Mouse (Mus musculus): ENCODE measurements around the gene Prps1l3. TPM values are rescaled to one million over a fixed set of nuclear protein-coding genes. Genes with fewer than 3 reads are reported as not detected.
"Not testable (repeated sequence)": the region's sequence is repeated elsewhere in the genome, so short reads cannot be mapped to it uniquely, and the experiment has no call there.

Gene Prps1l3
- 10 to 100 TPM; 17.6 to 19.1 TPM for total RNA-seq (2021)
- long read RNA-seq, transcript Prps1l3-201 (2 exons, 1,720 nt): major isoform, 24 of 24 reads
- long read RNA-seq, partial matches to known transcripts: 0 of 24 reads
- long read RNA-seq, other reads (novel, unspliced or antisense): 0 of 24 reads

GRCm38 (mm10) chr12:57230192-57230706 is at the start of gene Prps1l3, which contains the start of gene Mipol1:
Prps1l3 (plus strand) TSS chr12:57230412.
Mipol1 (plus strand) TSS chr12:57230427.
- DNase-seq (ENCODE audit: low spot score in 2 of 2): peak; percentile 83 to 91

DNA sequence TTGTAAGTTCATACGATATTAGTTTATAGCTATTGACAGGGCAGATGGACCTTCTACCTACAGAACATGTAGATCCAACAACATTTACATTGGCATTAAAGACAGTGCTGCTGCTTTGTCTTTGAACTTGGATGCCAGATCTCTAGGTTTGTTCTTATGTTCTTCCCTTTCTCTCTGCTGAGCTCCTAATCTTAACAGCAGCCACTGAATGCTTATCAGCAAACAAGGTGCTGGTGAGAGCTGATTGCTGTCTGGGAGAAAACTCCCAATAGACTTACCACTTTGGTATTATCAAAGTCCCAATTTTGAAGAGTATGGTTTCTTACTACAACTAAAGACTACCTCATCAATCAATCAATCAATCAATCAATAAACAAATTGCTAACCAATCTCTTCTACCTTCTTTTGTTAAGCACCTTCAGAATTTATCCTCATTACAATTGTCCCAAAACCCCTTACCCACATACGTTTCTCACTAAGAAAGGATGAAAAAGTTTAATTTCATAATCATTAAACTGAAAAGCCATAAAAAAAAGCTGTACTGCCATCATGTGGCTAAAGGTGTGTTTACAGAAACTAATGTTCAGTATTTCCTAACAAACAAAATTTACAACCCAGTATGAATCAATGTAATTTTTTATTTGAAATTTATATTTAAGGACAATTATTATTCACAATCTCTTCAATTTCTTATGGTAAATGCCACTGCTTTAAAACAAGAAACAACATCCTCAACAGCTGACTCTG is 45.6 kb upstream of the Prps1l3 start:
- DNase-seq (ENCODE audit: low spot score in 2 of 2): no peak

- peak in 1 of 2 experiments; percentile 9 for DNase-seq (ENCODE audit: low spot score in 2 of 2)
Observed at GRCm38 (mm10) chr12:57185475-57185874, 44.7 kb upstream of the Prps1l3 start.

- no peak for DNase-seq (ENCODE audit: low spot score in 2 of 2)
Observed at GRCm38 (mm10) chr12:57186126-57186525, 44.1 kb upstream of the Prps1l3 start.

GRCm38 (mm10) chr12:57187032-57187431 is 43.2 kb upstream of the Prps1l3 start:
- DNase-seq (ENCODE audit: low spot score in 2 of 2): no peak

DNA sequence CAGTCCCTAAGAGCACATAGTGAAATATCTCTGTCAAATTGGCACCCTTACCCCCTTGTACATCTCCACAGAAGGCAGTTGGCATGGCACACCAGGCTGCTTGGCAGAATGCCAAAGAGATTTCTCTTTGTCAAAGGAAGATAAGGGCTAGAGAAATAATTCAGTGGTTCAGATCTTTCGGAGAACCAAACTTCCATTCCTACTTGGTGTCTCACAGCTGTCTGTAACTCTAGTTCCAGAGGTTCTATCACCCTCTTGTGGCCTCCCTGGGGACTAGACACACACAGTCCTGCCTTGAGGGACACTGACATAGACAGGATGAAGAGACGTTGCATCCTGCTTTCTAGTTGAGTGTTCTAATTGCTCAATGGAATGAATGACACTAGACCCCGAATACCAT is 35.6 kb upstream of the Prps1l3 start:
- peak in 1 of 2 experiments; percentile 16 for DNase-seq (ENCODE audit: low spot score in 2 of 2)

- DNase-seq (ENCODE audit: low spot score in 2 of 2): no peak
Observed at GRCm38 (mm10) chr12:57196286-57196607, 34.0 kb upstream of the Prps1l3 start.

DNA sequence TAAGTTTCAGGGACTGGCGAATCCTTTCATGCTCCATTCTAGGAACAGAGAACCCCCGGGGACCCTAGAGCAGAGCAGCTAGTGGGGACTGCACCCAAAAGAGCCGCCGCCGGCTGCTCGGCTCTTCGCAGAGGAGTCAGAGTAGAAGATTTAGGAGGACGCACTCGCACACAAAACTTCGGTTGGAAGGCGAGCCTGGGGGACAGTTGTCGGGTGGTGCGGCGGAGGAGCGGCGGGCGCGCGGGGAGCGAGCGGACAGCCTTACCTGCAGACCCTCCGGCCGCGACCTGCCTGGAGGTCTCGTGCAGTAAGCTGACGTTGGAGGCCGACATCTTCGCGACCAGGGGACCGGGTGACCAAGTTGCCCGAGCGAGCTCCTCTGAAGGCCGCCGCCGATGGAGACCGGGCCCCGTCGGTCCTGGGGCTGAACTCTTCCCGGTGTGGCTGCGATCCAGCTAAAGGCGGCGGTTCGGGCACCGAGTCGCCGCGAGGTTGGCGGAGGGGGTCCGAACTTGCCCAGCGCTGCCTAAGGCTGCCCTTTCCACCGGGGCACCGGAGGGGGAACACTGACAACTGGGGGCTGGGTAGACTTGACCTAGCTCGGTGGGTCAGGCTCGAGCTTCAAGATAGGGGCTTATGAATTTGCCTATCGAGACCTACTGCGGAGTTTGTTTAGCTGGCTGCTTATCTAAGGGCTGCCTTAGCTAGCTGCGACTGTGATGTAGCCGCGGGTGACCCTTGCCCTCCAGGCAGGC is 33.4 kb upstream of the Prps1l3 start:
- no peak for DNase-seq (ENCODE audit: low spot score in 2 of 2)

- DNase-seq (ENCODE audit: low spot score in 2 of 2): no peak
Observed at GRCm38 (mm10) chr12:57197363-57198026, 32.7 kb upstream of the Prps1l3 start, which contains the start of gene Slc25a21. Slc25a21 (minus strand) TSS chr12:57197472.

DNA sequence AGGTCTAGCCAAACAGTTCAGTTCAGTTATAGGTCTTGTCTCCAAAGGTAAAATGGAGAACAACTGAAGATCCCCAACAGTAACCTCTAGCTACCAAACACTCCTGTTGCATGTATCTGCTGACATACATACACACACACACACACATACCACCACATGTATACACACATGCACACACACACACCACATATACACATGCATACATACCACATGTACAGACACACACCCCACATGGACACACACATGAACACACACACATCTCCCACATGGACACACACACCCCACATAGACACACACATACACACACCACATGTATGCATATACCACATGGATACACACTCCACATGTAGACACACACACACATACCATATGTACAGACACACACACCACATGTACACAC is 31.9 kb upstream of the Prps1l3 start:
- no peak for DNase-seq (ENCODE audit: low spot score in 2 of 2)

DNA sequence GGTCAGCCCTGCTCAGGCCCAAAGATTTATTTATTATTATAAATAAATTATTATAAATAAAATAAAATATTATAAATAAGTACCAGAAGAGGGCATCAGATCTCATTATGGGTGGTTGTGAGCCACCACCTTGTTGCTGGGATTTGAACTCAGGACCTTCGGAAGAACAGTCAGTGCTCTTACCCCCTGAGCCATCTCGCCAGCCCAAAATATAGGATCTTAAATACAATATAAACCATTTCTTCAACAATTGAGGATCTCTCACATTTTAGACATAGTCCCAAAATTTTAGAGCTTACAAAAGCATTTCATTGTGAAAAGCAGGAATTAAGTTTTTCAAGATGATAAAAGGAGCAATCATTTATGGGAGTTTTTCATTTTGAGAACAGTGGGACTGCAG is 30.8 kb upstream of the Prps1l3 start:
- no peak for DNase-seq (ENCODE audit: low spot score in 2 of 2)

DNA sequence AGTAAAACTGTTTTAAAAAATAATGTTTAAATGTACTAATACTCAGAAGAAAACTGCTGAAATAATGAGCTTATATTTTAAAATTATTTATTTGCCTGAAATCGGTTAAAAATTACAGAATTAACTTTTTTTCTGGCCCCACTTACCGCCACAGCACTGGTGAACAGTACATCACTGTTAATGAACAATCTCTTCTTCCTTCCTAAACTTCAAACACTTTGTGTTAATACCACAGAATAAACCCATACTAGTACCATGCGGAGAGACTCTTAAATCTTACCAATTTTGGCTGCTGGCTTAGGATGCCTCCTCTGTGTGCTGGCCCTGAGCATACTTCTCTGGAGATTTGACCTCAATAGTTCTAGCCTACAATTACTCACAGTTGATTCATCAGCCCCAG is 28.3 kb upstream of the Prps1l3 start:
- no peak for DNase-seq (ENCODE audit: low spot score in 2 of 2)

DNA sequence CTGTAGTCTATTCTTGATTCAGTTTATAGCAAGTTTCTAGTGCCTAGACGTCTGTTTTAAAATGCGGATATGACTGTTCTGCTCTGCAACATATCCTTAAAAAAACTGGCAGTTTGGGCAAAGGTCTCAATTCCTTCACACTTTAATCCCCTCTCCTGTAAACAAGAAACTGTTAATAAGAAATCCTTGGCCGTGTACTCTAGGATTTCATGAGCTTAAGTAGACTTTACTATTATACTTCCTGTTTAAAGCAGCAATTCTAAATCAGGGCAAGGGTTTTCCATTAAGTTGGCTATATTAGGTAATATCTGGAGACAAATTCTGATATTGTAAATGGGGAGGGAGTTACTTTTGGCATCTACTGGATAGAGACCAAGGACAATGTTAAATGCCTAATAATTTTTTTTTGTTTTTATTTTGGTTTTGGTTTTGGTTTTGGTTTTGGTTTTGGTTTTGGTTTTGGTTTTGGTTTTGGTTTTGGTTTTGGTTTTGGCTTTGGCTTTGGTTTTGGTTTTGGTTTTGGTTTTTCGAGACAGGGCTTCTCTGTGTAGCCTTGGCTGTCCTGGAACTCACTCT is 25.8 kb upstream of the Prps1l3 start:
- no peak for DNase-seq (ENCODE audit: low spot score in 2 of 2)

GRCm38 (mm10) chr12:57211353-57212311 is 18.6 kb upstream of the Prps1l3 start:
- peak in 1 of 2 experiments; percentile 22 for DNase-seq (ENCODE audit: low spot score in 2 of 2)

- not testable (repeated sequence) for DNase-seq (ENCODE audit: low spot score in 2 of 2)
Observed at GRCm38 (mm10) chr12:57212463-57212862, 17.7 kb upstream of the Prps1l3 start.

GRCm38 (mm10) chr12:57226411-57226810 is 3.8 kb upstream of the Prps1l3 start:
- DNase-seq (ENCODE audit: low spot score in 2 of 2): no peak

DNA sequence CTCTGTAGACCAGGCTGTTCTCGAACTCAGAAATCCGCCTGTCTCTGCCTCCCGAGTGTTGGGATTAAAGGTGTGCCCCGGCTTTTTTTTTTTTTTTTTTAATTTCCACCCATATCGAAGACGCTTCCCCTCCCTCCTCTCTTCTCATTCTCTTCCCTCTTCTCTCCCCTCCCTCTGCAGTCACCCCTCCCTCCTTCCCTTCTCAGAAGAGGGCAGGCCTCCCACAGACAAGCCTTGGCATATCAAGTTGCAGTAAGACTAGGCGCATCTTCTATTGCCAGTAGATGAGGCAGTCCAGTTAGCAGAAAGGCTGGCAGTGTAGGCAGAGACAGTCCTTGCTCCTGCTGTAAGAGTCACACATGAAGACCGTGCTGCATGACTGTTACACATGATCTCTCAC is 2.4 kb upstream of the Prps1l3 start:
- no peak for DNase-seq (ENCODE audit: low spot score in 2 of 2)

DNA sequence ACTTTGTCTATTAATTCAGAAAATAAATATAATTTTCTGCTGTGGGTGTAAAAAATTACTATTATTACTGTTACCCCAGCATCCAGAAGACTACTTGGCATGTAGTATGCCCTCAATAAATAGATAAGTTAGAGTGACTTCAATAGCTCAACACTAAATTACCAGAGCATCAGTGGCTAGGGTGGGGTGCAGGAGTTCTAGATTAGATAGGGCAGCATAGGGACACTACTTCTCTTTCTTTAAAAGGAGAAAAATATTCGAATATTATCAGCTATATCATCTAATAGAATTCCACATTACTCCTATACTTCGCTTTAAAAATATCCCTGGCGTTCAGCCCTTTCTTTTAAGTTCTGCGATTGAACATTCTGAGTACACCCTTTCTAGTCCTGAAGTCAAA is 509 bp upstream of the Prps1l3 start:
- DNase-seq (ENCODE audit: low spot score in 2 of 2): no peak

DNA sequence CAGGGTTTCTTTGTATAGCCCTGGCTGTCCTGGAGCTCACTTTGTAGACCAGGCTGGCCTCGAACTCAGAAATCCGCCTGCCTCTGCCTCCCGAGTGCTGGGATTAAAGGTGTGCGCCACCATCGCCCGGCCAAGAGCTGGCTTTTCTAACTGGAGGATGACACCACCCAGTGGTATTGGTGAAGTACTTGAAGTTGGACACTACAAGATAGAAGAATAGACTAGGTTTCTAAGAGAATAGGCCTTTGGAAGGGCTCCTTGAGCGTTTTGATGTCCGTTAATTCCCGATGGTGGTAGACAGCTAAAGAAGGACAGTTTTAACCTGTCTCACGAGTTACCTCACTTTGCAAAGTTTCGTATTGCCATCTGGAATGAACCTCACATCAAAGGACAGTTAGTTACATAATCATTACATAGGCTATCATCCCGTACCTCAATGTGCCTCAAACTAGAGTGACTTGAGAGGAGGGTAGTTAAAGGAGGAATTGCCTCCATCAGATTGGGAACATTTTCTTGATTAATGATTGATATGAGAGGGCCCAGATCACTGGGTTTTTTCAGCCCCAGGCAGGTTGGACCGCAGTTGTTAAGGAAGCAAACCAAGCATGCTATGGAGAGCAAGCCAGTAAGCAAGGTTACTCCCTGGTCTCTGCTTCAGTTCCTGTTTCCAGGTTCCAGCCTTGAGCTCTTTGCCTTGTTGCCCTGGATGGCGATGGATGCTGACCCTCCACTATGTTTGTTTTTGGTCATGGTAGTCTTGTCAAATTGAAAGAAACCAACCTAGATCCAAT is 1.1 kb downstream of the Prps1l3 start:
- DNase-seq (ENCODE audit: low spot score in 2 of 2): peak in 1 of 2 experiments; percentile 17
